Mouse (Mus musculus) spleen, postnatal 36 days (tissue): ENCODE data around the gene Irx4.

Experiments used
- DNase-seq, 2 experiments: peaks; one replicate each; pipeline ENCODE4 v3.0.0; 2022; ENCODE audit warnings: low spot score in 2 of 2, mixed read lengths in 1 of 2

Gene Irx4

GRCm38 (mm10) chr13:73260354-73261035 lies at the start of gene Irx4:
TSS of gene Irx4 (plus strand) at chr13:73260479.
- no peak for DNase-seq

DNA sequence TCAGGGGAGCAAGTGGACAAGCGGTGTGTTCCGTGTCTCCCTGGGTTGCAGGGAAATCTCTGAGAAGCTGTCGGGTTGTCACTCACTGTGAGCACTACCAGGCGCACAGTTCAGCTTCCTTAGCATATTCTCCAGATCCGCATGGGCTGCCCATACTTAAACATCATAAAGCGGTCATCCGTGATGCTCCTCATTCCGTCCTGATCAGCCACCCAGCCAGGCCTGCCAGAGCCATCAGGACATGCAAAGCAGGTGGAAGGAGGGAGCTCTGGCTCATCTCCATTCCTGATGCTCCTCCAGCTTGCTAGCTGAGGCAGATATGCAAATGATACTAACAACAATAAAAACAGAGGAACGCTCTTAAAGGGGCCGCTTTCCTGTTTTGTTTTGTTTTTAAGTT lies 46.0 kb upstream of the Irx4 start:
- no peak for DNase-seq

GRCm38 (mm10) chr13:73236461-73236860 lies 23.8 kb upstream of the Irx4 start:
- DNase-seq: no peak

- DNase-seq: no peak
Measured at GRCm38 (mm10) chr13:73239191-73239746, 21.0 kb upstream of the Irx4 start.

GRCm38 (mm10) chr13:73242556-73242955 lies 17.7 kb upstream of the Irx4 start:
- DNase-seq: no peak

DNA sequence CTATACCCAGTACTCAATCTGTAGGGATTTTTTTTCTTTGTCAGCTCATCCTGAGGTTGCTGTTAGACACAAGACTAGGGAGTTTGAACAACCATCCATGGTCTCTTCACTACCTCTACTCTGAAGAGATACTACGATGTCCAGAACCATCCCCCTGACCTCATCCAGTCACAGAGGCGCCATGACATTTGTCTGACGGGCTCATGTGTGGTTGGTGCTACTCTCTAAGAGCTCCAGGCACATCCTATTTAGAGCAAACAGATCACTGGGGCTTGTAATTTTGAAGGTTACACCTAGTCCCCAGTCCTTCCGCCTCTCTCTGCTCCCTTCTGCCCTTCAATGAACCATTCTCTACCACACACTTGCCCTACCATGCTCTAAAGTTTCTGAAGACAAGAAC lies 13.3 kb upstream of the Irx4 start:
- no peak for DNase-seq

GRCm38 (mm10) chr13:73251222-73251621 lies 9.1 kb upstream of the Irx4 start:
- no peak for DNase-seq

- DNase-seq: no peak
Measured at GRCm38 (mm10) chr13:73252022-73252421, 8.3 kb upstream of the Irx4 start.

DNA sequence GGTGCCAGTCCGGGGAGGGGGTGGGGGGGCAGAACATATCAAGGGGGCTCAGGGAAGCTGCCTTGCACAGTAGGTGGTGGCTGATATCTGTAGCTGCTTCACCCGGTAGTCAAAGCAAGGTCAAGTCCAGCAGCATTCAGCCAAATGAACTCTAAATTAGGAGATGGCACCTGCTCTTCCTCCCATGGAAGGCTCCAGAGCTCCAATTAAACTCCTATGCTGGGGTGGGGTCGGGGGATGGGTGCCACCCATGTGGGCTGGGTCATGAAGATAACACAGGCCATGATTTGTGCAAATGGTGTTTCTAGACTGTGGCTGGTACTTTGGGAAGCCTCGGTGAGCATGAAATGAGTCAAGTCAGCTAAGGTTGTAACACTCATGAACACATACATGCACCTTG lies 1.9 kb upstream of the Irx4 start:
- DNase-seq: no peak

GRCm38 (mm10) chr13:73259577-73260353 lies 514 bp upstream of the Irx4 start:
- no peak for DNase-seq

GRCm38 (mm10) chr13:73261036-73261730 lies 904 bp downstream of the Irx4 start:
- DNase-seq: no peak

DNA sequence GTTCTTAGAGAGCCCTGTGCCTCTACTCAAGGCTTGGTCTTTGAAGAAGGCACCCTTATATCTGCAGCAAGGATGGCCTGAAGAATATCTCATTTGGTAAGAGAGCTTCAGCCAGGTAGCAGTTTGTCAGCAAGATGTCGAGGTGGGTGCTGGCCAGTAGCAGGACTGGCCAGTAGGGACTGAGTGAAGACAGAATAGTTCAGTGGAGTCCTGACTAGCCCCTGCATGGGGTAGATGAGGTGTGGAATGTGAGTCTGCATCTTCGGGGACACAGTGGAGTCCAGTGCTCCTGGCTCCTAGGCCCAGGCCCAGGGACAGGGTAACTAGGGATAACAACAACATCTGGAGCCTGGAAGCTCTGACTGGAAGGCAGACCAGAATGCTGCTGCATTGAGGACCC lies 1.6 kb downstream of the Irx4 start:
- no peak for DNase-seq

GRCm38 (mm10) chr13:73262336-73263127 lies 2.3 kb downstream of the Irx4 start:
- DNase-seq: no peak

- no peak for DNase-seq
Measured at GRCm38 (mm10) chr13:73263128-73263971, 3.1 kb downstream of the Irx4 start.

GRCm38 (mm10) chr13:73264166-73264735 lies 4.0 kb downstream of the Irx4 start:
- DNase-seq: no peak

DNA sequence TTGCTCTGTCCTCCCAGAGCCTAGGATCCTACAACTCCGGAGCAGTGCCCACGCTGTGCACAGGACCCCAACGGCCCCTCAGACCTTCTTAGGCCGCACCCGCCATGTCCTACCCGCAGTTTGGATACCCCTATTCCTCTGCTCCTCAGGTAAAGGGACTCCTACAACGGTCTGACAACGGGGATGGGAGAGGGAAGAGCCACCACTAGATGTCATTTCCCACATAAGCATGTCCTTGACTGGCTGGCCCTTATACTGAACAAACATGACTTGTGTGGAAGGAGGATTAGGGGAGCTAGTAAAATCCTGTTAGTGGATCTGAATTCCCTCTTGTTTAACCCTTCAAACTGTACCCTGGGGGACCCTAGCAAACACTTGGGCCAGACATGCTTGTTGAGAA lies 4.6 kb downstream of the Irx4 start:
- DNase-seq: no peak

GRCm38 (mm10) chr13:73265442-73265841 lies 5.2 kb downstream of the Irx4 start:
- no peak for DNase-seq

GRCm38 (mm10) chr13:73267551-73267950 lies 7.3 kb downstream of the Irx4 start:
- DNase-seq: no peak

DNA sequence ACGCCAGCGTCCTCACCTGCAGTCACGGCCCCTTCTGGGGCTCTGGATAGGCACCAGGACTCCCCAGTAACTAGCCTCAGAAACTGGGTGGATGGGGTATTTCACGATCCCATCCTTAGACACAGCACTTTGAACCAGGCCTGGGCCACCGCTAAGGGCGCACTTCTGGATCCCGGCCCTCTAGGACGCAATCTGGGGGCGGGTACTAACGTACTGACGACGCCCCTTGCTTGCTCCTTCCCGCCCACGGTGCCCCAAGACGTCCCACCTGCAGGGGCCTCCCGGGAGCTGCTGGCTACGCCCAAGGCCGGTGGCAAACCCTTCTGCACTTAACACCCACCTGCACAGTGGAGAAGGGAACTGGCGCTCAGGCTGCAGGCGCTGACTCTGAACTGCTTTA lies 8.4 kb downstream of the Irx4 start:
- no peak for DNase-seq

DNA sequence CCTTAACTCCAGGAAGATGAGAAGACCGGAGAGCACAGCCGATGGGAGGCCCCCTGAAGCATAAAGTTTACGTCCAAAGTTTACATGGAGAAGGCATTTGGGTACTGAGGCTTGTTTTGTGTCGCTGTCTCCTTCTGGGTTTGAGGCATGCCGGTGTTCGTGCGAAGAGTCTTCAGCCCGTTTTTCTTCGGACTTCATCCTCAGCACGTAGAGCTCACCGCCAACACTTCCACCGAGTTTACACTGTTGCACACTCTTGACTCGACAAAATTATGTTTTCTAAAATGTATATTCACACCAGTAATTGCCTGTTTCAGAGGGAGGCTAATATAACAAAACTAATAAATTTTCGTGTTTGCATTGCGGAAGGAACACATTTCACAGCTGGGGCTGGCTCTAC lies 9.0 kb downstream of the Irx4 start:
- DNase-seq: no peak
